Mouse (Mus musculus) thymus, postnatal 10 days (tissue): ENCODE measurements around the gene Trpm3.

Source experiments
- DNase-seq, 2 experiments: peaks; one replicate each; pipeline ENCODE4 v3.0.0; 2021; ENCODE audit warnings: low spot score in 2 of 2

Gene Trpm3

DNA sequence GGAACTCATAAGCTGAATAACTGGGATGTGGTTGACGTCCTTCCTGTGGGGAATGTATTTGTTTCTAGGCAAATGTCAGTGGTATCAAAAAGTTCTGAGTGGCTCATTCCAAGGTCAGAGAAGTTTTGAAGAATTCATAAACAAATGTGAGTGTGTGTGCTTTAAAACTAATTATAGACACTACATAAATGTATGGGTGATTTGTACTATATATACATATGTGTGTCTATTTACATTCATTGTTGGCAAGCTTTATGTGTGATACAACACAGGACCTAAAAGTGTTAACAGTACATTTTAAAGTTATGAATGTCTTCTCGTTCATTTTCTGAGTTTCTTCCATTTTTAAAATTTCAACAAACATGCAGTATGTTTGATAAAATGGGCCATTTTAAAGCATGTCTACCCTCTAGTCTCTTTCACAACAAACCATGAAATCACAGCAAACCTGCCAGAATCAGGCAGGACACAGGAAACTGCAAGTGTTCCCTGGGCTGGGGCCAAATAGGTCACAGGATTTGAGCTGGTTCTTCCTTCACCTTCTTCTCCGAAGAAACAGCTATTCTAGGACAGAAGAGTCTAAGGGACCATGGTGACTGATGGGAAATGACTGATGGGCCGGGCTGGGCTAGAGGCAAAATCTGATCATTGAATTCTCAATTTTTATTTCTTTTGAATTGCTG is 334.3 kb downstream of the Trpm3 start:
- no peak for DNase-seq

DNA sequence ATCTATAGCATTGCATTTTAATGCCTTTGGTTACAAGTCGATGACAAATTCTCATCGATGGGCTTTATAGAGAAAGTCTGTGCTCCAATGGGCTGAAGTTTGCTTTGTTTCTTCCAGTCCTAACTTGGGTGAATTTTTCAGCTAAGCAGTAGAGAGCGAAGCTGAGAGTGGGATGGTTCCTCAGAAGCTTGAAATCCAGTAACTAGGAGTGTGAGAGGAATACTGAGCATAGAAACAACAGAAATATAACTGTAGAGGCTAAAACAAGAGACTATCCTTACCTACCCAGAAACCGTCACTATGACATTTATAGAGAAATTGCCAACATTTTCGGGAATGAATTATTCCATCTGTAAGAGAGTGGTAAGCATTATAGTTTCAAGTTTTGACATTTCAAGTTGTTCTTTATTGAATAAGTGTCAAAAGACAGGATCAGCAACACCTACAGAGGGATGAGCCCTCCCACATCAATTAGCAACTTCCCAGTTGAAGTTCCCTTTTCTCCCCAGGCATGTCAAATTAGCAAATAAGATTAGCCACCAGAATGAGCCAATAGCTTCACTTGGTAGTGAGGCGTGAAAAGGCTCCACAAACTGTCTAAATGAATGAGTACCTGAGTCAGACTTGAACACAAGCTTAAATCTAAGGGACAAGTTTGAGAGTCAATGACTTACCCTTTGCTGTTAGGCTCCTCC is 339.6 kb downstream of the Trpm3 start:
- DNase-seq, result no peak

DNA sequence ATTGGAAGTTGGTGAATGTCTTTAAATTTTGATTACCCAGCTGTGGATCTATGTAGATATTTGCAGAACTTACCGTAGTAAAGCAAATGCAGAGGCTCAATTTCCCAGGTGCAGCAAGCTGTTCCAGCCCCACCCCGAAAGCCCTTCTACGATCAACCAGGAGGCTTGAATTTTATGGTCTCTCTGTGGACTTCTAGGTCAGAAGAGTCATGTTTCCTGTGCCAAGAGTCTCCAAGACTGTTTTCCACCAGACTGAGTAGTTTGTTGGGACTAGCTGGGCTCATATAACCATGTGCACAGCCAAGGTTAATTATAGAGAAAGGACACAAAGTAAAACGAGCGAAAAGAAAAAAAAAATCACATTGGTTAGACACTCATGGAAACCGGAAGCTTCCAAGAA is 364.6 kb downstream of the Trpm3 start:
- DNase-seq, result no peak

DNA sequence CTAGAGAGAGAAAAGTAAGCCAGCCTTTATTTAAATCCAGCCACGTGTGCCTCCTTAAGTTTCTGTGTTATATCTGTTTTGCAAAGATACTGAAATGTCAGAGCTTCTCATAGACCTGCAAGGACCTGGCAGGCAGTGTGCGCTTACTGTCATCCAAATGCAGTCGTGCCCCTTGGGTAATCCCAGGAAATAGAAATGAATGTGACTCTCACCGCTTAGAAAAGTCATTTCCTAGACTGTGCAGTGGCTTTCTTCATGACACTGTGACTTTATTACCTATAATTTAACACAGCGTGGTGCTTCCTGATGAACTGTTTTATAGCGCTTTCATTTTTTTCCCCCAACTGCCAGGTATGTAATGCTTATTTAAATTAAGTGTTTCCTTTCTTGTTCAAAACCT is 379.7 kb downstream of the Trpm3 start:
- DNase-seq, result no peak

DNA sequence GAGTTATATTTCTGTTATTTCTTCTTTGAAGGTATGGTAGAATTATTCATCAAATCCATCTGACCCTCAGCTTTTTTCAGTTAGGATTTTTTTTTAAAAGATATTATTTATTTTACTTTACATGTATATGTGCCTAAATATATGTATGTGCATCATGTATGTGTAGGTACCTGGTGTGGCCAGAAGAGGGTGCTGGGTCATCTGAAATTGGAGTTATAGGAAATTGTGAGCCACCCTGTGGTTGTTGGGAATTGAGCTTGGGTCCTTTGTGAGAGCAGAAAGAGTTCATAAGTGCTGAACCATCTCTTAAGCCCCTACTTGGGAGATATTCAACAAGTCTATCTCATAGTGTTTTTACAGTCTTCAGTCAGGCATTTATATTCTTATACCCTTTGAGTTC is 389.1 kb downstream of the Trpm3 start:
- DNase-seq, result no peak

DNA sequence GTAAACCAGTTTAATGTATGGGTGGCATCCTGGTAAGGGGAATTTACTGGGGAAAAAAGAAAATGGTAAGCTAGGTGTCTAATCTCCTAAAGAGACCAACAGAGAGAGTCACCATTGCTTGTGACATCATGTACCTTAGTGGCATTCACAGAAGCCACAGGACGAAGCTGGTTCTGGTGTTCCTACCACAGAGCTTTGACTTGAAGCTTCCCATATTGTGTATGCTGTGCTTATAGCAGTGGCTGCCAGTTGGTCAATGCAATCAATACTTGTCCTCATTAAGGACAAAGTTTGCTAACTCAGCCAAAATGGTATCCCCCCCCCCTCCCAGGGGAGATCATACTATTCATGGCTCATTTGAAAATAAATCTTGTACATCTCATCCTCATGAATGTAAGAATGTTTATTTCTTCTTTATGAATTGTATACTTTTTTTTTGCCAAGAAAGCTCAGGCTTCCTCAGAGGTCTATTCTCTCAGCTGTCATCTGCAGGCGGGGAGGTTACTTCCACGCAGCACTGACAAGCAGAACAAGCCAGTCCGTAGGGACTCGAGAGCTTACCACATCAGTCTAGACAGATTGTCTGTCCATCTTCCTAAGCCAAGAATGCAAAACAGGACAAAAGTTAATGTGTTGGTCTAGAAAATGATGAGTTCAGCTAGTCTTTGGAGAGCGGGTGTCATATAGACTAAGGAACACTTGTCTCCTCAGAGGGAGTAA is 404.3 kb downstream of the Trpm3 start:
- no peak for DNase-seq

DNA sequence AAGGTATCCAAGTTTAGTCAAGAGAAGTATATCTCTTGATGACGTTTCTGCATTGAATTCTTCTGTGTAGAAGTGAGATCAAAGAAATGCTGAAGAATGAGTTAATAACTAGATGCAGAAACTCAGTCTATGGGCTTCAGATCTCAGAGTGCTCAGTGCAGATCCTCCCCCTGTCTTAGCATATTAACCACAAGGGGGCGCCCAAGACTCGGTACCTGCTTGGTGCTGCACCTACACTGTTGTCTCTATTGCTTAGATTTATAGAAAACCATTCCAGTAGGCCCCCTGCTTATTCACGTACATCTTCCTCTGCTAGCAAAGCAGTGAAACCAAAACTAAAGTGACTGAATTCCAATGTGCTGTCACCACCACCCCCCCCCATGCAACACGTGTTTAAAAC is 413.3 kb downstream of the Trpm3 start:
- peak in 1 of 2 experiments; percentile 37 for DNase-seq

DNA sequence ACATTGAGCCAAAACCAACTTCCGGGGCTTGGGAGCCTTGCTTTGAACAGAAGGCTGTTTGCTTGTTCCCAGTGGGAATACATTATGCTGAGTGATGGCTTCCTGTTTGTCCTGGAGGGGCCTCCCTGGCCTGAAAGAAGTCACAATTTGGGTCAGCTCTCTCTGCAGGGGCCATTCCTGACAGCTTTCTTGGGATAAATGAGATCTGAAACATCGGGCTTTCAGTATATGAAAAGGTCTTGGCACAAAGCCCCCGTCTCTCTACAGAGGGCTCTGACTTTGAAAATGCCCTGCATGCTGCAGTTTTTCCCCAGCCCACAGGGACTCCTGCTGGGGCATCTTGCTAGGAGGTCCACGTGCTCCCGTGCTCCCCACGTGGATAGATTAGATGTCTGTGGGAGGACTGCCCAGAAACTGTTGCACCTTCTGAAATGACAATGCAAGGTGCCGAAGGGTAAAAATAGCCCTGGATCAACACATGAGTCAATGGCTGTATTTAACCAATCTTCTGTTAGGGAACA is 415.6 kb downstream of the Trpm3 start:
- no peak for DNase-seq

DNA sequence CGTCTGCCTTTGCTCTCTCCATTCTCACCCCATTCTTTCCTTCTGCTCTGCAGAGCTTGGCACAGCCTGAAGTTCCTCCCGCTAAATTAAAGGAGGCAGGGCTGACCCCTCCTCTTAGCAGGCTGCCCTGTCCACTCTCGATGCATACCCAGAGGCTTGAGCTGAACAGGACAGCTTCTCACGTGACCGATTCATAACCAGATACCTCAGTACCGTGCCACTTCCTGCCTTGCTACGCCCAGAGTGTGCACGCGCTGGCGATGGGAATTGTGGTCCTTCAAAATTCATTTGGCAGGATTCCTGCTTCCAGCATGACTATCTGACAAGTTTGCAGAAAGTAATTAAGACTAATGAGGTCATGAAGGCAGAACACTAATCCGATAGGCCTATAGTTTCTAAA is 433.6 kb downstream of the Trpm3 start:
- no peak for DNase-seq

DNA sequence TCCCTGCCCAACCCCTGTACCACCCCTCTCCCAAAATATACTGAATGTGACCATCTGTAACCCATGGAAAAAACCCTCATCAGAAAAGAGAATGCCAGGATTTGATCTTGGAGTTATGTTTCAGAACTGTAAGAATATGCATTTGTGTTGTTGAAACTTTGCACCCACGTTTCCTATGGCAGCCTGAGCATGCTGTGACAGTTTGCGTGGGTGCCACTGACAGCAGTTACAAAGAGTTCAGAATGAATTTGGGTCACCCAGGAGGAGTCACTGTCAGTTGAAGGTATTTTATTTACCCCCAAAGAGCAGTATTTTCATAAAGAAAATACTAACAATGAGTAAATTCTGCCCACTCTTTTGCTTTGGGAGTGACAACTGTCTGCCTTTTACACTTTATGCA is 434.0 kb downstream of the Trpm3 start:
- DNase-seq, result no peak

DNA sequence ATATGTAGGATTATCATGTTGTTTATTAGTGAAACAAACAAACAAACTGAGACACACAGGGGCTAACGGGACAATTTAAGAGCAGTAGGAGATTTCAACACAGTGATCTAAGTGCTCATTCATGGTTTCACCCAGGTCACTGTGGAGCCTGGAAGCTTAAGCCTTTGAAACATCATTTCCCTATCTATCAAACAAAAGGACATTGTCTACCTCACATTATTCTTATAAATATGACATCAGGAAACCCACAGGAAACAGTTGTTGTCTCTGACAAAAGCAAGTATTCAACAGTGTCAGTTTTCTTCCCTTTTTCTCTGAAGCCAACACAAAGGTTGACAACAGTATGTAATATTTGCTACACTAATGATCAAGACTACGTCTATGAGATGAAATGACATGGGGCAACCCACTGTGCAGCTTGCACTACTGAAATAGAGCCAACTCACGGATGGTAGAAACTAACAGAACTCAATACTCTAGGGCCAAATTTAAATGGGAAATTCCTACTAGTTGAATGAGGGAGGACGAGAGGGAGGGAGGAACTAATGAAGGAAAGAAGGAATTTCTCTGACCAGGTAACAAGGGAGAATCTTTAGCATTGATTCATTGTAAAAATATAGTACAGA is 443.4 kb downstream of the Trpm3 start:
- DNase-seq, result no peak

DNA sequence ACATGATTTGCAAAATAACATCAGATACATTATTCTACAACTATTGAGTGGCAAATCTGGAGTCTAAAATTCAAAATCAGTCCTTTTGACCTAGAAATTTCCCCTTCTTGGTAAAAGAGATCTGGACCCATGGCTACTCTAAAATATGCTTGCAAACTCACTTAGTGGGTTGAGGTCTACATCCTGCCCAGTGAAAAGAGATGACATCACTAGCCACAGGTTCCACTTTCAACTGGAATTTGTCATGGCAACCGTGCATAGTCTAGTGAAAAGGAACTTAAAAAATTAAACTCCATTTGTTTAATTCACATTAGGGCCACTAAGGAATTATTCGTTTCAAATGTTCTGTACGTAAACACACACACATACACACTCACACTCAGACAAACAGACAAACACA is 455.6 kb downstream of the Trpm3 start:
- no peak for DNase-seq

DNA sequence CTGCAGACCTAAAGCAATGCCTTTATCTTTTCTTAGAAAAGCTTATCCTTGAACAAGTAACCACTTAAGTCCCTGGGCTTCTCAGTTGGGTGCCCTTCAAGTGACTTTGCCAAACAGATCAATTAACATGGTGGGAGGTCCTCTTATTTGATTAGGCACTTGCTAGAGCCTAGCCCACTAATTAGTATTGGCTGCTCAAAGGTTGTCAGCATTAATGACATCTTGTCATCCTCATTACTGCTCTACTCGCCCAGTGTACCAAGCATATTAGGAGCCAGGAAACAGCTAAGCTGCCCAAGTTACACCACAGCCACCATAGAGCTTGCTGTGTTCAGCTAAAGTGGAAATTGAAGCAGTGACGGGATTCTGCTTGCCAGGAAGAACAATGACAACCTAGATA is 456.4 kb downstream of the Trpm3 start:
- DNase-seq, result no peak

DNA sequence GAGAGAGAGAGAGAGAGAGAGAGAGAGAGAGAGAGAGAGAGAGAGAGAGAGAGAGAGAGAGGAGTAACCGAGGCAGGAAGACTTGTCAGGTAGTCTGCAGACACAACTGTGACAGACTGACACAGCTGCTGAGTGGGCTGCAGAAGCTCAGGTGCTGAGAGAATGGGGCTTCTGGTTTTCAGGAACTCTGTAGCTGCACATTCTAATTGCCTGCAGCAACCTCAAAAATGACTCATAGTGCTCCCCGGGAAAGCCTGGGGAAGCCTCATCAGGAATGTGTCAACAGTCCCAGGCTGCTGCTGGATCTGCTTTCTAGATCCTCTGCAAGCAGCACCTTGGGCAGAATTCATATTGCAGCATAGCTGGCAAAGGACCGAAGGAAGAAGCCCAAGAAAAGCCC is 457.9 kb downstream of the Trpm3 start:
- DNase-seq, result no peak

DNA sequence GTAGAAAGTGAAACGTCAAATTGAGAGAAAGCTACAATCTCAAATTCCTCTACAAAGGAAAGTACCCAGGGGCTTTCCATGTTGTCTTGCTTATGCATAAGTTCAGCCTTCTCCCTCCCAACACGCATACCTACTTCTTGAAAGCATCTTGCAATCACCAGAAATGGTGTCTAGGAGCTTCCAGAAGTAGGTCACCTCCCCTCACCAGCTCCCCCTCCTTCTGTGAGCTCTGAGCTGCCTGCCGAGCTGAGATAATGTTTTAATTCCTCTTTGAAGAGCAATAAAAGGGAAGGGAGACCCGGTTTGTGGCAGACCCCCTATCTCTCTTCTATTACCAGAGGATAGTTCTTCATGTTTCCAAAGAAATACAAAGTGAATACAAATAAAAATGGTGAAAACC is 465.5 kb downstream of the Trpm3 start:
- no peak for DNase-seq

DNA sequence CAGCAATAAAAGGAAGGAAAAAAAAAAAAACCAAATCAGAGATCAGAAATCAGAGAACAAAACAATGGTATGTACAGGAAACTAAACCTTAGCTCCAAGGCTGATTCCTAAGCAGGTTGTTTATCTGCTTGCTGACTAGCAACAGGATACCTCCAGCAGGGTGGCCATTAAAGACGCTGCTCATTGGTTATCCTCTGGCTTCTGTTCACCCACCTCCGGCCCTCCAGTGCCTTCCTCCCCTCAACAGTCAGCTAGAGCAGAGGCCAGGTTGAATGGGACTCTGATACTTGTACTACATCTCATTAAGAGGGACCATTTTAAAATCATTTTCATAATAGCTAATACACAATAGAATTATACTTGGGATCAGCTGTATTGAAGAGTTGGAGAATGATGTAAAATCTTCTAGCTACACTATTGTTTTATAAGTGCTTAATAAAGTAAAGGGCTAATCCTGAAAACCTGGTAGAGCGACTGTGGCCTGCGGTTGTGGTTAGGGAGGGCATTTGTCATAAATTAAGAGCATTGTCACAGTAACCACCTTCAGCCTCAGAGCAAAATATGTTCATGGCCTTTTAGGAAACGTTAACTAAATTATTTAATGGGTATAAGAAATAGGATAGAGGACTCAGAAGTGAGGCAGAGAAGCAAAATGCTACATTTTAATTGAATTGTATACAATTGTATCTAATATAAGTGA is 469.3 kb downstream of the Trpm3 start:
- no peak for DNase-seq

DNA sequence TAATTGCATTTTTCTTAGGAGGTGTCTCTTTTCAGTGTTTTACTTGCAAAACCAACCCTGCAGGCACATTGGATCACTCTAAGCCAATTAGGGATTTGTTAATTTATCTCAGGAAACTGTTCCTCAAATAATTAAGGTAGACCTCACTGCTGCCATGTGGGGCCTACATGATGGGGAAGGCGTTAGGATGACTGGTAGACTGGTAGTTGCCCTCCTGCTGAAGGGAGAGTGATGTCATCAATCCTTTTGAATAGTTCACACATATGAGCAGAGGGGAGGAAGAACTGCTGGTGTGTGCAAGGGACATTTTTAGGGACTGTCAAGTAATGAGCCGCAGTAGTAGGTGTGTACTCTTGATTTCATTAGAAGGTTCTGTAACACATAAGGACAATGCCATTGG is 472.8 kb downstream of the Trpm3 start:
- DNase-seq, result no peak

DNA sequence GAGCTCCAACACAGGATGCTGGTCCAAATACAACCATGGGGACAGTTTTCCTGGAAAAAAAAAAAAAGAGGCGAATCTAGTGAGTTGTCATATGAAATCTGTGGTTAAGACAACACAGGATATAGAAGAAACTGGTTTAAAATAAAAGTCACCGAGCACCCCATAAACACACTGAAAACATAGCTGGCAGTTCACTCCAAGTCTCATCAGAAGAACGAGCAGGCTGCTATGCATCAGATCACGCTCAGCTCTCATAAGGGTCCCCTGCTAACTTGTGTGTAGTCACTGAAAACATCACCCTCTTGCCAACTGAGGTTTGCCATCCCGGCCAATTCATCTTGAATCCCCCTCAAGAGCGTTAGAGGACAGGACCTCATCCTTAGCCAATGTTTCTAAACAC is 476.5 kb downstream of the Trpm3 start:
- DNase-seq, result no peak

DNA sequence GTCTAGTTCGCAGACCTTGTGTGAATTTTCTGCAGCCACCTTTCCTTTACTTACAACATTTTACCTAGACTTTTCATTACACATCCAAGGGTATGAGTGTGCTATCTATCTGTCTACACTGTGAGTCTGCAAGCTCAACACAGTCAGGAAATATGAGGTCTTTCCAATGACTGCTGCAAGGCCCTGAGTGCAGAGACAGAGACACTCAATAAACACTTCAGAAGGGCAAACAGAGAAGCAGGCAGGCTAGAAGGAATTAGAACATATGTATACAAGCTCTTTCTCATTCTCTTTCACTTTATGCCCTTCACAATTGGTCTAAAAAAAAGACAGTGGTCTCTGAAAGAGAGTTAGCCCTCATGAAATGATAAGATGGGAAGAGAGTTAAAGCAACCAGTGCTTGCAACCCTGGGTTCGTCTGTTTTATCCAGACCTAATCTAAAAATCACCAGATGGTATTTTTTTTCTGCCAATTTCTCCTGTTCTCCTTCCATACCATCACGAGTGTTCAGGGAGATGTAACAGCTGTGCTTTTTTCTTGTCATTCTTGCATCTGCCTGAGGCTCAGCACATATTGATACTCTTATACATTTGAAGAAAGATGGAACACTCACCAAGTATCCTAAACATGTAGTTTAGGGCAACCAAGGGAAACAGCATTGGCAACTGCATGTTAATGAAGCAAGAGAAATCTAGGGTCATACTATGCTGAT is 486.1 kb downstream of the Trpm3 start:
- DNase-seq, result no peak

DNA sequence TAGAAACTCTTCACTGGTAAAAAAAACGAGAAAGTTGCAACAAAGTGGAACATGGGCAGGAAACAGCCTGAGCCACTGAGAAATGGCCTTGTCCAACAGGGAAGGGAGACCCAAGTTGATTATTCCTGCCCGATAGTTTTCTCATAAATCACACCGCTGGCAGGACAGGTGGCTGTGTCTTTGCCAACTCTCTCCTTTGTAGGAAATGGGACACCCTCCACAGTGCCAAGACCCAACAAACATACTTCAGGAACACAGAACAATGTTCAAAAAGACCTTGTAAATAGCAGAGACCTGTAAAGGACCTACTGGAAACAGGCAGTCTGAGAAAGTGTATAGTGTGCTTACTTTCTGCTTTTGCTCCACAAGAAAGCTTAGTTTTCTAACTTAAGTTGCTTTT is 490.0 kb downstream of the Trpm3 start:
- DNase-seq, result no peak

DNA sequence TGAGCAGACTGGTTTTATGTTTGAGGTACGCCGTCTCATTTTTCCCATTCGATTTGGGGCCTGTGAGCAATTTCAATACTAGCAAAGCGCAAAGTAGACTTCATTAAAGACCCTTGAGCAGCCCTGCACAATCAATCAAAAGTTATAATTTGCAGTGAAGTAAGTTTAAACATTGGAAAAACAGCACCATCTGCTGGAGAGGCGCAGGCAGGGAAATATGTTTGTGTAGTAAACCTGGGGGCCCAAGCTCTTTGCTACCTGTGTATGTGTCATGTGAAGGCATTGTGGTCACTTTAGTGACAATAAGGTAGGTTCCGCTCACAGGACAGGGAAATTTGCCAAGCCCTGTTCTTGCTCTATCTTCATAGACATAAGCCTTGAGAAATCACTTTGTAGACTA is 492.5 kb downstream of the Trpm3 start:
- no peak for DNase-seq
